Mouse (Mus musculus): ENCODE measurements around the gene Tmprss15. TPM values are rescaled to one million over a fixed set of nuclear protein-coding genes. Genes with fewer than 3 reads are reported as not detected.

Tmprss15 gene
- total and polyA plus RNA-seq, 3 experiments = 0.11 TPM; not detected in 2

DNA sequence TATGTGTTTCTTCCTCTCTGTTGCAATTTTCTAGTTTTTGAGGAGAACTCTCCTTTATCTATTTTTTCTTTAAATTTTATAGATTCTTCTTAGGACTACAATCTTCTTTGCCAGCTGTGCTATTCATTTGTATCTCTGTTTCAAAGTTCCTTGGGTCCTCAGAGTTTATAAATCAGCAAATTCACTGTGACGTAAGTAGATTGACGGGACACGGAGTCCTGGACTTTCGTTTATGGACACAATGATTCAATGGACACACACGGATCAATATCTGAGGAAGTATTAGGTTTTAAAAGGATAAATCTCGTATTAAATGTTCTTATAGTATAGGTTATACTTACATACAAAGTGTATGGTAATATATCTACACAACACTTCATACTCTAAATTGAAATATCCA lies 4.3 kb downstream of the Tmprss15 start:
- Histone ChIP-seq H3K4me1 (ENCODE audit: insufficient read depth, low read depth, low read length) (no peaks in the 10 kb centered on the region), H3K4me3 (ENCODE audit: low read depth, low read length) (no peak overlapping the region), H3K9me3 (replicated peaks) (peaks cover 3% of the 10 kb centered on the region; the same call in 1 of the 2 replicates), H3K36me3 (replicated peaks) (no peaks in the 10 kb centered on the region), H3K27me3 (ENCODE audit: insufficient read depth, low read length) (no peaks in the 10 kb centered on the region)
- TF ChIP-seq GATA2 (IDR thresholded peaks at IDR 0.05; ENCODE audit: borderline replicate concordance, low read depth, low read length) (no peak), GATA1 (IDR thresholded peaks at IDR 0.05; ENCODE audit: borderline replicate concordance, low read length) (no peak), CTCF (IDR thresholded peaks at IDR 0.05; ENCODE audit: low read depth, low read length) (no peak), TAL1 (conservative IDR thresholded peaks at IDR 0.05; ENCODE audit: low read depth, low read length) (no peak), POLR2AphosphoS5 (IDR thresholded peaks at IDR 0.05; ENCODE audit: insufficient replicate concordance, low read depth, low read length) (no peak)
- DNase-seq (ENCODE audit: low spot score) (no peak), ATAC-seq (ENCODE audit: extremely low read depth, insufficient number of reproducible peaks, low FRiP score, poor library complexity, severe bottlenecking) (no peak)

DNA sequence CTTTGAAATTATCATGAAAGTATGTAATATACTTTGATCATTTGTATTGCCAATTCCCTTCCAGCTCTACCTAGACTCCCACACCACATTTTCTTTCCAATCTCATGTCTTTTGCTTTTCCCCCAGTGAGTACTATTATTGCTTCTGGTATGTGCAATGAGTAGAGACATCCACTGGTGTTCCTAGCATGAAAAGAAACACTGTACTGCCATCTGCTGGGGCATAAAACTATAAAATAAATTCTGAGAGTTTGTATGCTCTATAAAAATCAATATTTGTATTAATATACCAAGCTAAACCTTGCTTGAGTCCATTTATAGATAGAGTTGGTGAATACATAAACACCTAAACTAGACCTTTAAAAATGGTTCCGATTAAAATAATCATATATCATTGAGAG lies 27.0 kb downstream of the Tmprss15 start:
- Histone ChIP-seq H3K4me3 (ENCODE audit: low read depth, low read length) (no peak overlapping the region), H3K27me3 (ENCODE audit: insufficient read depth, low read length) (no peaks in the 10 kb centered on the region), H3K9me3 (replicated peaks) (peaks cover 3% of the 10 kb centered on the region), H3K4me1 (ENCODE audit: insufficient read depth, low read depth, low read length) (no peaks in the 10 kb centered on the region), H3K36me3 (replicated peaks) (no peaks in the 10 kb centered on the region)
- ATAC-seq (ENCODE audit: extremely low read depth, insufficient number of reproducible peaks, low FRiP score, poor library complexity, severe bottlenecking) (no peak), DNase-seq (ENCODE audit: low spot score) (no peak)
- TF ChIP-seq CTCF (IDR thresholded peaks at IDR 0.05; ENCODE audit: low read depth, low read length) = no peak
- TF ChIP-seq POLR2AphosphoS5 (IDR thresholded peaks at IDR 0.05; ENCODE audit: insufficient replicate concordance, low read depth, low read length) = no peak
- no peak for TF ChIP-seq TAL1 (conservative IDR thresholded peaks at IDR 0.05; ENCODE audit: low read depth, low read length)
- no peak for TF ChIP-seq GATA2 (IDR thresholded peaks at IDR 0.05; ENCODE audit: borderline replicate concordance, low read depth, low read length)

DNA sequence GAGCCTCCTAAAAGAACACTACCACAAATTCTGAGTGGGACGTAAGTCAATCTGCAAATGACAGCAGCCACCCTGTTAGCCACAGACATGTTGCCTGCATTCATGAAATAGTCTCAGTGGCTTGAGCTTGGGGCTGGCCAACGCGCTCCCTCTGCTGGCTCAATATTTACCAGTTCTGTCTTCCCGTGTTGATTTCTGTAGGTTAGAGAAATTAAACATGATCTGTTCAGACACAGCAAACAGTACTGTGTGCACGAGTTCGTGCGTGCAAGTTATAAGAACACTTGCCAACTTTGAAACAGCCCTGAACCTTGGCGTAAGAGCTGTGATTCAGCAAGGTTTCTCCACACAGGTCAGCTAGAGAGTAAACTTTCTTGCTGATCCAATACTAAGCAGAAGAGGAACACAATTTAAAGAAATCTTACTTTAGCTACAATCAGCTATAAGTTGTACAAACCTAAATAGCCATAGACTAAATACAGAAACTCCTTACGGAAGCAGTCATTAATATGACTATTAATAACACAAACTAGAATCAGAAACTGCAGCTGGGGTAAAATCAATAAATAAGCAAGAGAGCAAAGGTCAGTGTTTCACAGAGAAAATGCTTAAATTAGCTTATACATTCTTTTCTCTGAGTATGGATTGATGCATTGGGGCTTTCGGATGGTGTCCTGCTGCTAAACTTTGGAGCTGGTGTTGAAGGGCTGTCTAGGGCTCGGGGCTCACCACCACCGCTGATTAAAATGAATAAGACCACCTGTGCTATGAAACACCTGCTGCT lies 31.9 kb downstream of the Tmprss15 start:
- H3K4me3 ChIP-seq (ENCODE audit: low read depth, low read length) = no peak overlapping the region
- H3K36me3 ChIP-seq (replicated peaks) = no peaks in the 10 kb centered on the region
- DNase-seq (ENCODE audit: low spot score) (no peak), ATAC-seq (ENCODE audit: extremely low read depth, insufficient number of reproducible peaks, low FRiP score, poor library complexity, severe bottlenecking) (no peak)
- no peaks in the 10 kb centered on the region for H3K4me1 ChIP-seq (ENCODE audit: insufficient read depth, low read depth, low read length)
- no peaks in the 10 kb centered on the region for H3K27me3 ChIP-seq (ENCODE audit: insufficient read depth, low read length)
- H3K9me3 ChIP-seq (replicated peaks) = no peaks in the 10 kb centered on the region
- no peak for TF ChIP-seq TAL1 (conservative IDR thresholded peaks at IDR 0.05; ENCODE audit: low read depth, low read length)
- TF ChIP-seq POLR2AphosphoS5 (IDR thresholded peaks at IDR 0.05; ENCODE audit: insufficient replicate concordance, low read depth, low read length) = no peak
- no peak for TF ChIP-seq GATA2 (IDR thresholded peaks at IDR 0.05; ENCODE audit: borderline replicate concordance, low read depth, low read length)
- no peak for TF ChIP-seq CTCF (IDR thresholded peaks at IDR 0.05; ENCODE audit: low read depth, low read length)
- TF ChIP-seq GATA1 (IDR thresholded peaks at IDR 0.05; ENCODE audit: borderline replicate concordance, low read length) = no peak

DNA sequence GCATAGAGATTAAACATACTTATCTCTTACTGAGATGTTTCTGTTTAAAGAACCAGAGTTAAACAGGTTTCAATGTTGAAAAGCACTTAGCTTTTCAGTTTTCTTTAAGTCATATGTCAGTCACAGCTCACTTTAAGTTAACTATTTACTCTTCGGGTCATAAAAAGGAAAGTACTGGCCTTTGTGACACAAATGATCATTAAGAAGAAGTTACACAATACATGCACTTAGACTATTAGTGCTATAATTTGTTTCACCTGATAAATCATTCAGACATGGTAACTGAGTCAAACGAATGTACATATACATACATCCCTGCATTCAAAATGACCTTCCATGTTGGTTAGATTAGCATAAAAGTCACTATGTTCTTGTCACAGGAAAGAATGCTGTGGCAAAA lies 58.3 kb downstream of the Tmprss15 start:
- Histone ChIP-seq H3K36me3 (replicated peaks) (no peaks in the 10 kb centered on the region), H3K27me3 (ENCODE audit: insufficient read depth, low read length) (no peaks in the 10 kb centered on the region), H3K4me1 (ENCODE audit: insufficient read depth, low read depth, low read length) (no peaks in the 10 kb centered on the region), H3K9me3 (replicated peaks) (0 out of 2 replicates have a peak, but pooled peaks cover 2% of the 10 kb centered on the region), H3K4me3 (ENCODE audit: low read depth, low read length) (no peak overlapping the region)
- TF ChIP-seq CTCF (IDR thresholded peaks at IDR 0.05; ENCODE audit: low read depth, low read length) (no peak), TAL1 (conservative IDR thresholded peaks at IDR 0.05; ENCODE audit: low read depth, low read length) (no peak), GATA2 (IDR thresholded peaks at IDR 0.05; ENCODE audit: borderline replicate concordance, low read depth, low read length) (no peak), POLR2AphosphoS5 (IDR thresholded peaks at IDR 0.05; ENCODE audit: insufficient replicate concordance, low read depth, low read length) (no peak), GATA1 (IDR thresholded peaks at IDR 0.05; ENCODE audit: borderline replicate concordance, low read length) (no peak)
- ATAC-seq (ENCODE audit: extremely low read depth, insufficient number of reproducible peaks, low FRiP score, poor library complexity, severe bottlenecking) (no peak), DNase-seq (ENCODE audit: low spot score) (no peak)

DNA sequence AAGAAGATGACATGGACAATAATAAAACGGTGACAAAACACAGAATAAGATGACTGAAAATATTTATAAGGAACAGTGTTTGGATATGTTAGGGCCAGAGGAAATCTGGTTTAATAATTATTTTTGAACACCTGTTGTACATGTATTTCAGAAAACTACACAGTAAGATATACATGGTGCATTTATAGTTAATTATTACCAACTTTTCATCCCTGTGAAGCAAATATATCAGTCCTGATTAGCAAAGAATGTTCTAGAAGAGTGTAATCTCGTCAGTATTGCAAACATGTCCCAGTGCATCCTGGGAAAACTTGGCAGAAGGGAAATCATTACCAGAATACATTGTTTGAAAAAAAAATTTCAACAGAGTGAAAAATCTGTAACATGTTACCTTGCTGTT lies 88.1 kb downstream of the Tmprss15 start:
- DNase-seq (ENCODE audit: low spot score) (no peak), ATAC-seq (ENCODE audit: extremely low read depth, insufficient number of reproducible peaks, low FRiP score, poor library complexity, severe bottlenecking) (no peak)
- Histone ChIP-seq H3K36me3 (replicated peaks) (no peaks in the 10 kb centered on the region), H3K27me3 (ENCODE audit: insufficient read depth, low read length) (no peaks in the 10 kb centered on the region), H3K4me3 (ENCODE audit: low read depth, low read length) (no peak overlapping the region), H3K4me1 (ENCODE audit: insufficient read depth, low read depth, low read length) (no peaks in the 10 kb centered on the region), H3K9me3 (replicated peaks) (peaks cover 5% of the 10 kb centered on the region)
- TF ChIP-seq GATA2 (IDR thresholded peaks at IDR 0.05; ENCODE audit: borderline replicate concordance, low read depth, low read length) = no peak
- TF ChIP-seq TAL1 (conservative IDR thresholded peaks at IDR 0.05; ENCODE audit: low read depth, low read length) = no peak
- TF ChIP-seq GATA1 (IDR thresholded peaks at IDR 0.05; ENCODE audit: borderline replicate concordance, low read length) = no peak
- no peak for TF ChIP-seq POLR2AphosphoS5 (IDR thresholded peaks at IDR 0.05; ENCODE audit: insufficient replicate concordance, low read depth, low read length)
- no peak for TF ChIP-seq CTCF (IDR thresholded peaks at IDR 0.05; ENCODE audit: low read depth, low read length)

DNA sequence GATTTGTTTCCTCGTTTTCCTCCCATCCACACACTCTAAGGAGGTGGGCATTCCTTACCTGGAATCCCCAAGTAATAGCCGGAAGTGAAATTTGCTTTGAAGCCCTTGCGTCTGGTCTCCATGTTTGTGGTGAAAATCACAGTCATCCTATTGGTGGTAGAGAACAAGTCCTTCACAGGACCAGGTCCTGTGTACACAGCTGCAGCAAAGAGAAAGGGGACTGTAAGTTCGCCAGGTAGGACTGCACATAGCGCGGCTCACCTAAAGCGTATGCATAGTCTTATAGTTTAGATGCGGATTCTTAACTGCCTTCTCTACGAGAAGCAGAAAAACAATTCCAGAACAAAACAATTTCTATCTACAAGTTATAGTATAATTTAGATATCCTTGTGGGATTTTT lies 89.2 kb downstream of the Tmprss15 start:
- Histone ChIP-seq H3K4me1 (ENCODE audit: insufficient read depth, low read depth, low read length) (no peaks in the 10 kb centered on the region), H3K4me3 (ENCODE audit: low read depth, low read length) (no peak overlapping the region), H3K36me3 (replicated peaks) (no peaks in the 10 kb centered on the region), H3K9me3 (replicated peaks) (peaks cover 5% of the 10 kb centered on the region), H3K27me3 (ENCODE audit: insufficient read depth, low read length) (no peaks in the 10 kb centered on the region)
- TF ChIP-seq GATA2 (IDR thresholded peaks at IDR 0.05; ENCODE audit: borderline replicate concordance, low read depth, low read length) (no peak), TAL1 (conservative IDR thresholded peaks at IDR 0.05; ENCODE audit: low read depth, low read length) (no peak), GATA1 (IDR thresholded peaks at IDR 0.05; ENCODE audit: borderline replicate concordance, low read length) (no peak), CTCF (IDR thresholded peaks at IDR 0.05; ENCODE audit: low read depth, low read length) (no peak), POLR2AphosphoS5 (IDR thresholded peaks at IDR 0.05; ENCODE audit: insufficient replicate concordance, low read depth, low read length) (no peak)
- DNase-seq (ENCODE audit: low spot score) (no peak), ATAC-seq (ENCODE audit: extremely low read depth, insufficient number of reproducible peaks, low FRiP score, poor library complexity, severe bottlenecking) (no peak)
